Mouse (Mus musculus) heart, postnatal 4 days (tissue): Measurements from ENCODE around the gene Tspan13. TPM values are rescaled to one million over a fixed set of nuclear protein-coding genes. Genes with fewer than 3 reads are reported as not detected.

ENCODE experiments used
- DNase-seq: peaks from one replicate; pipeline ENCODE4 v3.0.0; 2021
- total RNA-seq, 2 experiments: library from RNA; stranded (reverse); gene quantifications; 2 replicates each; pipeline ENCODE4 v1.2.3; 2021

Gene Tspan13
- 10 to 100 TPM; 53.1 to 59.6 TPM for total RNA-seq

DNA sequence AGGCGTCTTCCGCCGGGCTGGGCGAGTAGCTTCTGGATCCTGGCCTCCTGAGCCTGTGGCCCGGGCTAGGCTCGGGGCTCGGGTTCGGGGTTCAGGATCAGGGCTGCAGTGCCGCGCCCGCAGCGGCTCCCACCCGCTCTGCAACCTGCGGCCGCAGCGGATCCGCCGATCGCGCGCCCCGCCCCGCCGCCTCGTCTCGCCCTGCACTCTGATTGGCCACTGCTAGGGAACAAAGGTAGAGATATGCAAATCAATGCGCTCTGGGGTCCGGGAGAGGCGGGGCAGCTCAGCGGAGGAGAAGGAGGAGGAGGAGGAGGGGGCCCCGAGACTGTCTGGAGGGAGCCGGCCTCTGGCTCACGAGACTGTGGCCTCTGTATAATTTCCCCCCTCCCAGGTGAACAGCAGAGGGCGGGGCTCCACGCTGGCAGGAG, at the start of gene Tspan13:
TSS of gene Tspan13 (minus strand) at position 153 of the 431 bp plus-strand sequence.
- peak; percentile 84 for DNase-seq

DNA sequence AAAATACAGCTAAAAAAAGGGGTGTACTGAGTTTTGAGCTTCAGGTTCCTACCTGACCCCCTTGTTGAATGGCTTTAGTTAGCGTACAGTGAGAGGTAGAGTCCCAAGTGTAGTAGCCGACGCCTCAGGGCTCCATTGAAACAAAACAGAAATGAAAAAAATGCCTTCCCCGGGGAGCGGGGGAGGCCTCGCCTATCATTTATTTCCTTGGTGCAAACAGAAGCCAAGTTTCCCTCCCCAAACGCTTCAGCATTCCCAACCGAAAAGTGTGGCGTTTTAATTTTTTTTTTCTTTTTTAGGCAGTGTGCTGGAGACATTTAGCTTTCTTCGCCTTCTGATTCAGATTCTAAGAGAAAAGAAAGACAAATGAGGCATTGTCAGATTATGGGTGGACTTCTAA, 49.7 kb upstream of the Tspan13 start:
- no peak for DNase-seq

DNA sequence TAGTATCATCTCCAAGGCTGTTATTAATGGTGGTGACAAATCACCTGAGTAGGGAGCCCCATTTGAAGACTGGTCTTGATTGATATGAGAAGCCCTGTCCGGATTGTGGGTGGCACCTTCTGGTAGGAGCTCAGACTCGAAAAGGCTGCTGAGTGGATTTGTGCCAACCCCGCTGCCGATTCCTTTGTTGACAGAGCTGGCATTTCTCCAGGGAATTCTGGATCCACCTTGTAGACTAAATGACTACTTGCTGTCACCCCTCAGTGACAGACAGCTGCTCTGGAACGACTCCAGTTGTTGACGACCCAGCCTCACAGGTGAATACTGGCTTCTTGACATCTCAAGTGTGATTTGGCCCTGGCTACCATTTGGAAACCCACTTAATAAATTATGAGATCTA, 46.9 kb upstream of the Tspan13 start:
- peak; percentile 31 for DNase-seq

DNA sequence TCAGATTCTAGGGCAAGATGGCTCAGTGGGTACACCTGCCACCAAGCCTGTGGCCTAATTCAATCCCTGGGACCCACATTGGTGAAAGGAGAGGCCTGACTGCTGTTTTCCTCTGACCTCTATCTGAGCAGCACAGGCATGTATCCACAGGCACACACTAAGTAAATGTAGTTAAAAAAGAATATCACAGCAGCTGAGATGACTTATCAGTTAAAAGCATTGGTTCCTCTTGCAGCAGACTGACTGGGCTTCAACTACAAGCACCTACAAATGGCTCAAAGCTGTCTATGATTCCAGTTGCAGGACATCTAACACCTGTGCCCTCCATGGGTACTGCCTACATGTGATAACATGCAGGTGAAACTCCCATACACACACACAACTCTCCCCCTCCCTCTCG, 46.5 kb upstream of the Tspan13 start:
- no peak for DNase-seq

DNA sequence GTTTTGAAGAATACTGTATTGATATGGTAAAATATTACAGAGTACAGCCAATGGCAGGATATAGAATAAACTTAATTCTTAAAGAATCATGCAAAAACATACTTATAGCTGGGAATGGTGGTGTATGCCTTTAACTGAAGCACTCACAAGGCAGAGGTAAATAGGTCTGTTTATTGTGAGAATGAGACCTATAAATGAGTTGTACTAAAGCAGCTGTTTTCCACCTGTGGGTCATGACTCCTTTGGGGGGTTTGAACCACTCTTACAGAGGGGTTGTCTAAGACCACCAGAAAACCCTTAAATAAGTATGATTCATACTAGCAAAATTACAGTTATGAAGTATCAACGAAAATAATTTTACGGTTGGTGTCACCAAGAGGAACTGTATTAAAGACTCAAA, 43.1 kb upstream of the Tspan13 start:
- no peak for DNase-seq

DNA sequence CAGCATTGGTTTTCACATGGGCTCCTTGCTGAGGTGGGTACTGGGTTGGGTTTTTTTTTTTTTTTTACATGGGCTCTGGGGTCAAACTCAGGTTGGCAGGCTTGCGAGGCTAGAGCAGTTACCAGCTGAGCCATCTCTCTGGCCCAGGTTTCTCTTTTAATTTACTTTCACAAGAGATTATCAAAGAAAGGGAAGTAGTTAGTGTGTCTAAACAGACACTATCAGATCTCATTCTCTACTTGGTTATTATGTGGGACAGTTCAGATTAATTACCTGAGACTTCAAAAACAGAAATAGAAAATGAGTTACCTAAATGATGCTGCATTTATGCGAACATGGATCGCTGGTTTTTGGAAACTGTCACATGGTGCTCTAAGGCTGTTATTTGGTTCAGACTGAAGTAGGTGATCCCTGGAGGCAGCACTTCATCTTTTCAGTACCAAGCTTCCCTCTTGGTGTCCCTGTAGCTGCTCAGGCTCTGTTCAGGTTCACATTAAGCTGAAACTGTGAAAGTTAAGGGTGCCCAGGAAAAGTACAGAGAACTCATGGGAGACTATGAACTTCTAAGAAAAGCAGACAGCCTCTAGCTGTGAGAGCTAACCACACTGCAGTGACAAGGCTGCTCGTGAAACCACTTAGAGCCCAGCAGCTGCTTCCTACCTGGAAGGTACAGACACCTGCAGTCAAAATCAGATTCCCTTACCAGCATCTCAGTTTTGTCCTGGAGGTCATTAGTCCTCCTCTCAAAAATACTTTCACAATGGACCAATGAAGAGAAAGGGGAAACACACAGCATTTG, 36.0 kb upstream of the Tspan13 start:
- no peak for DNase-seq

DNA sequence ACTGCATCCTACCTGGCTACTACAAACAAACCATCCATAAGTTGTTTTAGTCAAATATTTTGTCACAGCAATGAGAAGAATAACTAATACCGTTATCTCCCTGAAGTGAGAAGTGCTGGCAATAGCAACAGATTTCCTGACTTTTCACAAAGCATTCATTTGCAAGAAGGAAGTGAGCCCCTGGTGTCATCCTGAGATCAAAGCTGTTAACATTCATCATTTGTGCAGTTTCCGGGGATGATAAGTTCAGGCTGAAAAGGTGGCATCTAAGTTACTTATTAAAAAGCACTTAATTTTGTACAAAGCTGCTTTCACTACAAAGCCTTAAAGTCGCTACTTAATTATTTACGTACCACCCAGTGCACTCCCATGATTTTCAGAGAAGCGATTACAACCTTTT, 30.6 kb upstream of the Tspan13 start:
- no peak for DNase-seq

DNA sequence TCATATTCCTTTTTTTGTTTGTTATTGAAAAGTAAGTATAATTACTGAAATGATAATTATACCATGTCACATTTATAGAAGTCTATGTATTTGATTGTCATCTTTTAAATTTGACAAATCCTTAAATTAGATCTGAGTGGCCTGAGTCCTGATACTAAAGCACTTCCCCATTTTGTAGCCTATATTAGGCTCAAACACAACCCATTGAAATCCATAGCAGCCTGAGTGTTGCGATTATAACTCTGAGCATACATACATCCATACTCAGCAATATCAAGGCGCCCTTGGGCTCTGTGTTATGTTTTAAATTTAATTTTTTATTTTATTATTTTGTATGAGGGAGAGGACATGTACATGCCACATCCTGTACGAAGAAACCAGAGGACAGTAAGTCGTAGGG, 27.9 kb upstream of the Tspan13 start:
- no peak for DNase-seq

DNA sequence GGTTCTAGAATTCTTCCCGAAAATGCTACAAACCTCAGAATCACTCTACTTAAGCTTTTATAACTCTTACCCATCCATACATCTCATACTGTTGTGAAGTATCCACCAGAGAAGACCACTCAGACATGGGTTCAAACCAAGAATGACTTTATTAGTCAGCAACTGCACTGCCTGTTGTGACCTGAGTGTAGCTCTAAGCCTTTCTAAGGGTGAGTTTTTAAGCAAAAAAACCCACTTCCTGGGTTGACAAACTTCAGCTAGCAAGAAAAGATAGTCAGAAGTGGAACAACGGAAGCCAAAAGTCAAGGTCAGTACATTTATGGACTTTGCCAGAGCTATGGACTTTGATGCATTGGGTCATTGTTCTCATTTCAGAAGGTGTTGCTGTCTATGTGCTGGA, 25.2 kb upstream of the Tspan13 start:
- DNase-seq: no peak

DNA sequence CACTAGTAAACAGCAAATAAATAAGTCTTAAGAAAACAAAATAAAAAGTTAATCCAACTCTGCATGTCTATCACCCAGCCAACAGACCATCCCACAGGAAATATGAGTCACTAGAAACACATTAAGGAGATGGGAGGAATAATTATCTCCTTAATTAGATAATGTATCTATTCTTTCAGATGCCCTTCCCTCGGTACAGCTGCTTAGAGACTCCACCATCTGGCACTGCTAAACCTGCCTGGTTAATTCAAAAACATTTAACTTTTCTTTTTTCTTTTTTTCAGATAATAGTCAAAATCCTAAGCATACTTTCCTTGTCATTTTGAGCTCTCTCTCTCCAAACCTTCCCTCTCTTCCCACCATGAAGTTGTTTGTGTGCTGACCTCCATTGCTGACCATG, 23.6 kb upstream of the Tspan13 start:
- DNase-seq: no peak

DNA sequence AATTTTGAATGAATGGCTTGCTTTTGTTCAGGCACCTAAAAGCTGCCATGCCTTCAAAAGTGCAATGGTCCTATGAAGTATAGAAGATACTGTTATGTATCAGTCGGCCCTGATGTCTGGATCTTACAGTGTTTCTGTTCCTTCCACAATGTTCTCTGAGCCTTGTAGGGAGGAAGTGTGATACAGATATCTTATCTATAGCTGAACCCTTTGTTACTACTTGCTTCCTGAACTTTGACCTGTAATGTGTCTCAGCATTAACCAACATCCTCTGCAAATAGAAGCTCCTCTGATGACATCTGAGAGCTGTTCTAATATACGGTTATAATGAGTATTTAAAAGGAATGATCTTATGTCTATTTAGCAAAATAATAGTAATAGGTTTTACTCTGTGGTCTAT, 15.4 kb upstream of the Tspan13 start:
- DNase-seq: no peak

DNA sequence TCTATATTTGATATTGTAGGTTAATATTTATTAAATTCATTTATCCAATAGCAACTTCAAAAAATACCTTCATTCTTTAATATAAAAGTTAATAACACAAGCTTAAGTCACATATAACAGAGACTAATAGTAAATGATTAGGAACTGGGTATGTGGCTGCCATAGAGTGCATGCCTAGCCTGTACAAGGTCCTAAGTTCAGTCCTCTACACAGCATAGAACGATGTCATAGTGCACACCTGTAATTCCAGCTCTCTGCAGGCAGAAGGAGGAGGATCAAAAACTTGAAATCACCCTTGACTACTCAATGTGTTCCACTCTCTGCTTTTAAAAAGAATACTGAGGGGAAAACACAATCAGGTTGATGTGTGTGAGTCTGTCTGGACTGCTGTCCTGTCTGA, 8.0 kb upstream of the Tspan13 start:
- DNase-seq: no peak

DNA sequence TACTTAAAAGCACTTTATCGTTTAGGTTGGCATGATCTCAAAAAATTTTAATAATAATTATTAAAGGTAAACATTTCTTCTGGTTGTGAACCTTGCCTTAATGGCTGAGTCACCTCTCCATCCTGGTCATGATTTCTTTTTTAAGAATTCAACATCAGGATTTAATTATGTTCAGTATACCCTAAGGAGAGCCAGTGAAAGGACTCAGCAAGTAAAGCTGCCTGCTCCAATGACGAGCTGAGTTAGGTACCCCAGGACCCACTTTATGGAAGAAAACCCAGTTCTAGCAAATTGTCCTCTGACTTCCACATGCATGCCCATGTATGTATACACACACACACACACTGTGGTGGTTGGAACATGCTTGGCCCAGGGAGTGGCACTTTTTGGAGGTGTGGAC, 5.3 kb upstream of the Tspan13 start:
- no peak for DNase-seq

DNA sequence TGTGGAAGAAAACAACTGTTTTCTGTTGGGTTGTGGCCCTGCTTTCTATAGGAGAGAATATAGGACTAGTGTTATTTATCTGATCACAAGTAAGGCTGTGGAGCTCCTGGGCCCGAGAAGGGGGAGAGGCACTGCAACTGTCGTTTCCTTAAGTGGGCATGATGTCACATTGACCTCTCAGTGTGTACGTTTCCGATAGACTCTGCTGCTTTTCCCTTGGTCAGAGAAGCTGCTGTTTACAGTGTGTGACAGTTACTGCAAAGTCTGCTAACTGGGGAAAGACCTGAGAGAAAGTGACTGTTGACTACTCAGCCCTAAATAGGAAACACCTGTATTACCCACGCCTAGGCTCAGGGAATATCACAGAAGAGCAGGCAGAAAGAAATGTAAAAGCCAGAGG, 3.9 kb upstream of the Tspan13 start:
- no peak for DNase-seq

DNA sequence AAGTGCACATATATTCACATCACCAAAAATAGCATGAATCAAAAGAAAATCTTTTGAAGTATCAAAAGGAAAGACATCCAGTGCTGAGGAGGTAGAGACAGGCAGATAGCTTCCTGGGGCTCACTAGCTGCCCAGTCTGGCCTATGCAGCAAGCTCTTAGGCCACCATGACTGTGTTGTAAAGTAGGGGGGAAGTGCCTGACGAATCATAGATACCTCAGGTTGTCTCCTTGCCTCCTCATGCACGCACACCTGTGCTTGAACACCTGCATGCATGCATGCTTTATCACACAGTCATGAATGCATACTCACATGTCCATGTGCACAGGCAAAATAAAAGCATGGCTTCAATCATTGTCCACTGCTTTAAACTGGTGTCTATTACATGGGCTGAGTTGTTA, 2.4 kb upstream of the Tspan13 start:
- no peak for DNase-seq

DNA sequence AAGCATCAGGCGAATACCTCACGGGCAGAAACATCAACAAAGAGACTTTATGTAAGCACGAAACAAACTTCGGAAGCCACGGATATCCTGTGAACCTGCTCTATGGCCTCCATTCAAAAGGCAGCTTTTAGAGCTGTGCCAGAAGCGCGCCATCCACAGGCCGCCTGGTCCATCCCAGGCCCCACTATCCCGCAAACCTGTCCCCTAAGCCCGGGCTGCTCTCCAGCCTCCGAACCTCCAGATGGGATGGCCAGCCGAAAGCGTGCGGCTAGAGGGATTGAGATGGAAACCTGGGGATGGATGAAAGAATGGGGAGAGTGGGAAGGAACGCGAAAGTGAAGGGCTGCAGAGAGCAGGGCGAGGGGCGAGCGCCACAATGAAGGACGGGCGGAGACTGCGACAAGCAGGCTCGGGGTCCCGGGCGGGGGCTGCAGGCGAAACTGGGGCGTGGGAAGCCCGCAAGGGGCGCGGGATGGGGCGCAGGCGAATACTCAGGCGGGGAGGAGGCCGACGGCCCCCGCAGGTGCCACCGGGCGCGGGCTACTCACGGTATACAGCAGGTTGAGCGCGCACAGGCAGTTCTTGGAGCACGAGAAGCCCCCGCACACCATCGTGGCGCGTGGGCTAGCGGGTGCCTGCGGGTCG, 475 bp downstream of the Tspan13 start:
- DNase-seq: peak; percentile 61

DNA sequence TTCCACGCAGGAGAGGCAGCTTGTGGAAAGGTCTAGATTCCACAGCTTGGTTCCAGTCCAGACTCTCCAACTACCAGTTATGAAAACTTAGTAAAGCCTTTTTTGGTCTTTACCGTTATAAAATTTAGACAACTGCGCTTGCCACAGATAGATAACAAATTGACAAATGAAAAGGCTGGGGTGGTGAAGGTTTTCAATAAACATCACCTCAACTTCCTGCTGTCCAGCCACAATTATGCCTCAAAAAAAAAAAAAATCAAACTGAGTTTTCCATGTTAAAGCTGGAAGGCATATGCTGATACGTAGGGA, 1.1 kb downstream of the Tspan13 start:
- no peak for DNase-seq

DNA sequence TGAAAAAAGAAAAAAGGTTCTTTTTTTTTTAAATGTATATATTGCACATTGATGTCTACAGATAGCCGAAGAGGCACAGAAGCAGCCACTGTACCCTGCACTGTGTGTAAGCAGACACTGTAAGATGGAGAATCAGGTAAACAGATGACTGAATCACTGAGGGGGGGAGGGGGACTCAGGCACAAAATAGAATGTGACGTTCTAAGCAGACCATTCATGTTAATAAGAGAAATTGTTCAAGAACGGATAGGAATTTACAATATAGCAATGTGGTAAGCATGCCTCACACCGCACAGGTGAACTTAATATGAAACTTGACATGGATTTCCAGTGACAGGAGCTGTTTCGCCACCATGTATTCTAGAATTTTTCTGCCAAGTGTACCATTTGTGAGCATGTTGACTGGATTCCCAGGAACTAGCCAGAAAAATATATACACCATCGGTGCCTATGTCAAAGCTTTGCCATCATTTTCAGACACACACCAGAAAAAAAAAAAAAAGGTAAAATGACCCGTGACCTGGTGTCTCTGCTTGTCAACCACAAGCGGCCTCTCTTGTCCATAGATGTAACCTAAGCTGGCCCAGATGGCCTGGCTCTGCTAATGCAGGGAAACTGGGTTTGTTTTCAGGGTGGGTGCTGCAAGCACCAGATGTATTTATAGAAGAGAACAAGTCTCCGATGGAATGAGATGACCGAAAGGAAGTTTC, 1.6 kb downstream of the Tspan13 start:
- no peak for DNase-seq

DNA sequence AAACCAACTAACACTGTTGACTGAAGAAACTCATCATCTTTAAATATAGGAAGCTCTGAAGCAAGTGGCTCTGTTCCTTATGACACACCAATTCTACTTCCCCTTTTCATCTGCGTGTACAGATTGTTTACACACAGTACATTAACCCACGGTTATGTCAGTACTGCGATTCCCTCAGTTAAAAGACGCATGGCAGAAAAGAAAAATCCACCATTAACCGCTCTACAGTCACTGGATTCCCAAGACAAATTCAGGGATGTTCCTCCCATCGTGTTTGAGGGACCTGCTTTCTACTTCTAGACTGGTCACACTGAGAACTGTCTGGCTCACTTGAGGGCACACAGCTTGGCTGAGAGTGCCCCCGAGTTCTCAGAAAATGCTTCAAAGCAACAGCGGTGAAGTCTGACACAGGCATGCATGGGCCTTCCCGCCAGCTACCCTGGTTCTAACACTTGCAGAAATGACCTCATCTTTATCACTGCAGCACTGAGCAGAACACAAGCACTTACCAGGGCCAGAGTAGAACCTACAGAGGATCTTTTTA, 2.7 kb downstream of the Tspan13 start:
- DNase-seq: no peak

DNA sequence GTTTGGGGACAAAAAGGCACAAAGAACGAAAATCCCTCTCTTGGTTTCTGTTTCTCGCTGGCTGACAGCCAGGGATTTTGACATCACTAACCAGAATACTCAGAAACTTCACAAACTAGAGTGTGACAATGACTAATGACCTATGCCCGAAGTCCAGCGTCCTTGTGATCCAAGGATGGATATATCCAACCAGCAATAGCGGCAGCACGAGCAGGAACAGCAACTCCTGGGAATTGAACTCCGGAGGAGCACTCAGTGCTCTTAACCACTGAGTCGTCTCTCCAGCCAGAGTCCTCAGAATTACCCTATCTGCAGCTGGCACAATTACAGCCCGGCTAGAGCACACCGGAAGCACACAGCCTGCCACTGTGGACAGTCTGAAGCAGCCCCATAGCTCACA, 5.5 kb downstream of the Tspan13 start:
- peak; percentile 26 for DNase-seq

DNA sequence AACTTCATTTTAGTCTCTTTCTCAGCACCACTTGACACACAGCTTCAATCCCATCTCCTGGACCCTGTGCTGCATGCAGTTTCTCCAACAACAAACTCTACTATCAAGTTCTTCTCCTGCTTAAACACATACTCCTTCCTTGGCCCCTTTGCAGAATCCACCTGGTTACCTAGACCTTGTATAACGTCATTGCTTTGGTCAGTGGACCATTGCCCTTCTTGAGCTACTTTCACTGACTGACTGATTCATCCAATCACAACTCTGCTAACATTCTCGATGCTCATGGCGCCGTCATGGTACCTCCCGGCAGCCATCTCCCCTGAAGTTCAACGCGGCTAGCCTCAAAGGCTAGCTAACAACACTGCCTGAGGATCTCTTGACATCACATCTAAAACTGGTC, 6.2 kb downstream of the Tspan13 start:
- DNase-seq: no peak

DNA sequence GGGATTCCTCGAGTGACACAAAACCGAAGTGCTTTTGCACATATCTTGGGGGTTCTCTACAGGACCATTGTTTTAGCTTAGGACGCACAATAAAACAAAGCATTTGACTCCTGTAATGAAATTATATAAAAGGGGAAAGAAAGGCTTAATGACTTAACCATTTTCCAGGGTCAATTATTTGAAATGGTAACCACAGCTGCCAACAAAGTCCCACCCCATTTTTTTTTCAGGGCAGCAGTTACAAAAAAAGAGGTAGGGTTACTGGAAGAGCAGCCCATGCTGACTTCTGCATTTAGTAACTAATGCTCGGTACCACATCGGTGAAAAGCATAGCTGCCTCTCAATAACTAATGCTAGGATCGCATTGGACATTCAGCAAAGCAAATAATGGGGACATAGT, 6.8 kb downstream of the Tspan13 start:
- no peak for DNase-seq

DNA sequence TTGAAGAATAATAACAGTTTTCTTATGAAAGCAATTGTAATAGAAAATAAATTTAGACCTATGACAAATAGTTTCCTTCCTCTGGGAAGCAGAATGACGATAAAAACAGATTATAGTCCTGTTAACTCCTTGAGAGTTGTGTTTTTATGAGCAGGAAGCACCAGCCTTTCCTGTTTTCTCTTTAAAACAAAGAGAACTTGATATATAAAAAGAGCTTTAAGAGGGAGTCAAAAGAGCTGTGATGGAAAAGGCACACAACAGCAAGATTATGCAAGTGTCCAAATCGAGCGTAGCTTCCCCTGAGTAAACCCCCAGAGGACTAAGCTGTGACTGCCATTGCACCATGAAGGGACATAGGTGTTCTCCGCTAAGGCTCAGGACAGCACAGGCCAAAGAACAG, 9.9 kb downstream of the Tspan13 start:
- DNase-seq: no peak
